Mouse (Mus musculus) limb, embryonic 11.5 days (tissue): ENCODE results near the gene Krtap5-3. TPM values are rescaled to one million over a fixed set of nuclear protein-coding genes. Genes with fewer than 3 reads are reported as not detected.
"Not testable (repeated sequence)": the region's sequence is repeated elsewhere in the genome, so short reads cannot be mapped to it uniquely, and the experiment has no call there.

Experiments
- ATAC-seq: fragments of 200-750 bp; cut with Nextera tagmentation; 2 replicates; pipeline ENCODE4 v1.8.0; 2017; ENCODE audit warnings: low read depth; ENCODE audit not compliant: insufficient number of reproducible peaks, low FRiP score, low TSS enrichment
- DNase-seq: peaks from one replicate; pipeline ENCODE4 v3.0.0-alpha.2; 2015; ENCODE audit warnings: low spot score
- H3K27ac ChIP-seq: fragments of 300-500 bp; sonication (generic); replicated peaks from 2 replicates; pipeline ENCODE4 v1.5.1; 2014; ENCODE audit warnings: low read depth, mild to moderate bottlenecking, low read length
- H3K27me3 ChIP-seq: fragments of 300-500 bp; sonication (generic); 2 replicates; pipeline ENCODE4 v1.6.1; 2014; ENCODE audit warnings: mild to moderate bottlenecking, low read length, mixed read lengths; ENCODE audit not compliant: control insufficient read depth, insufficient read depth
- H3K36me3 ChIP-seq: fragments of 300-500 bp; sonication (generic); 2 replicates; pipeline ENCODE4 v1.6.1; 2014; ENCODE audit warnings: mild to moderate bottlenecking, low read length, moderate library complexity, mixed read lengths; ENCODE audit not compliant: control insufficient read depth, insufficient read depth
- H3K4me1 ChIP-seq: fragments of 300-500 bp; sonication (generic); 2 replicates; pipeline ENCODE4 v1.6.1; 2014; ENCODE audit warnings: low read length, mixed read lengths; ENCODE audit not compliant: control insufficient read depth, insufficient read depth
- H3K4me2 ChIP-seq: fragments of 300-500 bp; sonication (generic); 2 replicates; pipeline ENCODE4 v1.6.1; 2014; ENCODE audit warnings: low read depth, mild to moderate bottlenecking, moderate library complexity; ENCODE audit not compliant: severe bottlenecking
- H3K4me3 ChIP-seq: fragments of 300-500 bp; sonication (generic); 2 replicates; pipeline ENCODE4 v1.5.1; 2014; ENCODE audit warnings: low read depth, low read length
- H3K9ac ChIP-seq: fragments of 300-500 bp; sonication (generic); 2 replicates; pipeline ENCODE4 v1.6.1; 2014; ENCODE audit warnings: mild to moderate bottlenecking, low read length
- H3K9me3 ChIP-seq: fragments of 300-500 bp; sonication (generic); 2 replicates; pipeline ENCODE4 v1.6.1; 2016; ENCODE audit warnings: low read length; ENCODE audit not compliant: control insufficient read depth
- WGBS: fragments of 180-500 bp; shearing (Covaris S2); extraction: QIAGEN DNeasy Blood & Tissue Kit; methylation state at CpG from one replicate; pipeline ENCODE4 v1.1.7; 2014; 5-methylcytosine and 5-hydroxymethylcytosine counted together
- polyA plus RNA-seq: library from polyadenylated mRNA; unstranded; fragments of >200 nt; fragmentation: Nextera tagmentation; extraction: Ambion mirVana; gene quantifications from 2 replicates; pipeline ENCODE4 v1.2.1, GENCODE M21; 2014

Krtap5-3 gene
- polyA plus RNA-seq, result not detected in 2 replicates

GRCm38 (mm10) chr7:142201064-142201463 lies at the start of gene Krtap5-3:
Gene Krtap5-3, plus strand, starts transcription at chr7:142201364.
- Histone ChIP-seq H3K4me3 (no peak within 1 kb of the TSS), H3K4me2 (no peak within 1 kb of the TSS), H3K9me3 (no peaks in the 10 kb centered on the region), H3K27me3 (no peaks in the 10 kb centered on the region), H3K9ac (no peak within 1 kb of the TSS), H3K4me1 (no peaks in the 10 kb centered on the region), H3K36me3 (no peaks in the 10 kb centered on the region), H3K27ac (no peak within 1 kb of the TSS)
- ATAC-seq (no peak), DNase-seq (no peak)
- WGBS, result 44% methylated on average over 1 of the region's 1 CpGs

- no peak for DNase-seq
- Histone ChIP-seq H3K36me3 (no peaks in the 10 kb centered on the region), H3K9ac (no peak overlapping the region), H3K9me3 (no peaks in the 10 kb centered on the region), H3K4me2 (no peak overlapping the region), H3K27ac (no peak overlapping the region), H3K4me1 (no peaks in the 10 kb centered on the region), H3K4me3 (no peak overlapping the region), H3K27me3 (no peaks in the 10 kb centered on the region)
- no peak for ATAC-seq
- WGBS, result 82% methylated on average over 4 of the region's 4 CpGs
Measured at GRCm38 (mm10) chr7:142152191-142152590, 49.0 kb upstream of the Krtap5-3 start.

GRCm38 (mm10) chr7:142155308-142155707 lies 45.9 kb upstream of the Krtap5-3 start:
- no peaks in the 10 kb centered on the region for H3K27me3 ChIP-seq
- no peak overlapping the region for H3K27ac ChIP-seq
- no peaks in the 10 kb centered on the region for H3K36me3 ChIP-seq
- no peak overlapping the region for H3K4me2 ChIP-seq
- H3K9me3 ChIP-seq, result no peaks in the 10 kb centered on the region
- no peak overlapping the region for H3K4me3 ChIP-seq
- DNase-seq, result no peak
- no peak overlapping the region for H3K9ac ChIP-seq
- no peak for ATAC-seq
- WGBS, result 72% methylated on average over 1 of the region's 1 CpGs
- H3K4me1 ChIP-seq, result no peaks in the 10 kb centered on the region

GRCm38 (mm10) chr7:142157013-142157412 lies 44.2 kb upstream of the Krtap5-3 start, which contains the start of gene Gm29735:
Gene Gm29735, minus strand, starts transcription at chr7:142157113.
- not testable (repeated sequence) for DNase-seq, H3K27me3 ChIP-seq, H3K4me2 ChIP-seq, H3K27ac ChIP-seq, H3K4me1 ChIP-seq, H3K4me3 ChIP-seq, H3K36me3 ChIP-seq, H3K9me3 ChIP-seq, H3K9ac ChIP-seq, ATAC-seq
- 43% methylated on average over 2 of the region's 2 CpGs for WGBS

GRCm38 (mm10) chr7:142159366-142159765 lies 41.8 kb upstream of the Krtap5-3 start:
- no peaks in the 10 kb centered on the region for H3K9me3 ChIP-seq
- WGBS, result 88% methylated on average over 3 of the region's 3 CpGs
- no peak overlapping the region for H3K27ac ChIP-seq
- no peak overlapping the region for H3K4me2 ChIP-seq
- ATAC-seq (no peak), DNase-seq (no peak)
- H3K36me3 ChIP-seq, result no peaks in the 10 kb centered on the region
- no peak overlapping the region for H3K9ac ChIP-seq
- H3K4me3 ChIP-seq, result no peak overlapping the region
- H3K27me3 ChIP-seq, result no peaks in the 10 kb centered on the region
- H3K4me1 ChIP-seq, result no peaks in the 10 kb centered on the region

- ATAC-seq, result not testable (repeated sequence)
Measured at GRCm38 (mm10) chr7:142165639-142166038, 35.5 kb upstream of the Krtap5-3 start, which contains the start of gene Gm4553. Gene Gm4553, minus strand, starts transcription at chr7:142165739.

GRCm38 (mm10) chr7:142169836-142170235 lies 31.3 kb upstream of the Krtap5-3 start:
- Histone ChIP-seq H3K27ac (no peak overlapping the region), H3K4me3 (no peak overlapping the region), H3K9me3 (no peaks in the 10 kb centered on the region), H3K4me2 (no peak overlapping the region), H3K4me1 (no peaks in the 10 kb centered on the region), H3K36me3 (no peaks in the 10 kb centered on the region), H3K9ac (no peak overlapping the region), H3K27me3 (no peaks in the 10 kb centered on the region)
- 44% methylated on average over 3 of the region's 3 CpGs for WGBS
- DNase-seq, result no peak
- no peak for ATAC-seq

More at GRCm38 (mm10) chr7:142165639-142166038, 35.5 kb upstream of the Krtap5-3 start, which contains the start of gene Gm4553:
- not testable (repeated sequence) for H3K4me1 ChIP-seq, H3K36me3 ChIP-seq, H3K9ac ChIP-seq, H3K27ac ChIP-seq, H3K9me3 ChIP-seq, H3K4me3 ChIP-seq, DNase-seq, H3K4me2 ChIP-seq, H3K27me3 ChIP-seq

- H3K9me3 ChIP-seq, H3K4me3 ChIP-seq, H3K4me2 ChIP-seq, H3K27ac ChIP-seq, DNase-seq, H3K27me3 ChIP-seq, H3K9ac ChIP-seq, ATAC-seq, H3K4me1 ChIP-seq, H3K36me3 ChIP-seq: not testable (repeated sequence)
Measured at GRCm38 (mm10) chr7:142175905-142176304, 25.3 kb upstream of the Krtap5-3 start, which contains the start of gene Krtap5-2. Gene Krtap5-2, minus strand, starts transcription at chr7:142176005.

GRCm38 (mm10) chr7:142178685-142179084 lies 22.5 kb upstream of the Krtap5-3 start:
- no peak overlapping the region for H3K27ac ChIP-seq
- no peaks in the 10 kb centered on the region for H3K27me3 ChIP-seq
- WGBS, result 90% methylated on average over 1 of the region's 1 CpGs
- H3K9me3 ChIP-seq, result no peaks in the 10 kb centered on the region
- no peaks in the 10 kb centered on the region for H3K36me3 ChIP-seq
- no peak overlapping the region for H3K4me2 ChIP-seq
- ATAC-seq (no peak), DNase-seq (no peak)
- H3K4me1 ChIP-seq, result no peaks in the 10 kb centered on the region
- no peak overlapping the region for H3K4me3 ChIP-seq
- H3K9ac ChIP-seq, result no peak overlapping the region
